Mouse (Mus musculus) spleen, adult 18-20 months (tissue): ENCODE measurements around the gene Tob2.

Source experiments
- DNase-seq, 2 experiments: peaks; one replicate each; pipeline ENCODE4 v3.0.0; 2022; ENCODE audit warnings: mixed read lengths in 2 of 2

Gene Tob2

GRCm38 (mm10) chr15:81859330-81860255 lies 997 bp upstream of the Tob2 start:
- DNase-seq, result peak; percentile 75 to 78

GRCm38 (mm10) chr15:81858138-81858516 lies 469 bp downstream of the Tob2 start:
- peak; percentile 85 to 95 for DNase-seq

GRCm38 (mm10) chr15:81857724-81858116 lies 876 bp downstream of the Tob2 start:
- DNase-seq, result no peak

- DNase-seq, result peak in 1 of 2 experiments; percentile 23
Observed at GRCm38 (mm10) chr15:81856938-81857723, 1.5 kb downstream of the Tob2 start.

- DNase-seq, result peak; percentile 67 to 68
Observed at GRCm38 (mm10) chr15:81856030-81856790, 2.4 kb downstream of the Tob2 start.

GRCm38 (mm10) chr15:81853081-81853480 lies 5.5 kb downstream of the Tob2 start:
- no peak for DNase-seq

GRCm38 (mm10) chr15:81852411-81853000 lies 6.1 kb downstream of the Tob2 start:
- no peak for DNase-seq

GRCm38 (mm10) chr15:81851375-81851774 lies 7.2 kb downstream of the Tob2 start:
- no peak for DNase-seq

GRCm38 (mm10) chr15:81850718-81851117 lies 7.9 kb downstream of the Tob2 start:
- no peak for DNase-seq

GRCm38 (mm10) chr15:81849104-81849503 lies 9.5 kb downstream of the Tob2 start:
- no peak for DNase-seq

- peak in 1 of 2 experiments; percentile 59 for DNase-seq
Observed at GRCm38 (mm10) chr15:81848301-81848700, 10.3 kb downstream of the Tob2 start.

- no peak for DNase-seq
Observed at GRCm38 (mm10) chr15:81847861-81848260, 10.7 kb downstream of the Tob2 start.

GRCm38 (mm10) chr15:81847161-81847560 lies 11.4 kb downstream of the Tob2 start:
- no peak for DNase-seq

- no peak for DNase-seq
Observed at GRCm38 (mm10) chr15:81846755-81847154, 11.8 kb downstream of the Tob2 start.

- no peak for DNase-seq
Observed at GRCm38 (mm10) chr15:81845724-81846123, 12.9 kb downstream of the Tob2 start.

- DNase-seq, result no peak
Observed at GRCm38 (mm10) chr15:81845033-81845625, 13.5 kb downstream of the Tob2 start.

GRCm38 (mm10) chr15:81842275-81842674 lies 16.3 kb downstream of the Tob2 start:
- no peak for DNase-seq

GRCm38 (mm10) chr15:81840306-81840705 lies 18.3 kb downstream of the Tob2 start:
- no peak for DNase-seq

- DNase-seq, result no peak
Observed at GRCm38 (mm10) chr15:81839634-81840033, 19.0 kb downstream of the Tob2 start.

- DNase-seq, result no peak
Observed at GRCm38 (mm10) chr15:81838554-81839235, 19.9 kb downstream of the Tob2 start.
